Mouse (Mus musculus) forebrain, embryonic 13.5 days (tissue): Measurements from ENCODE around the gene Cckbr. TPM values are rescaled to one million over a fixed set of nuclear protein-coding genes. Genes with fewer than 3 reads are reported as not detected.

Experiments
- ATAC-seq: fragments of 200-750 bp; cut with Nextera tagmentation; 2 replicates; pipeline ENCODE4 v1.8.0; 2017
- H3K27ac ChIP-seq: fragments of 300-500 bp; sonication (generic); 2 replicates; pipeline ENCODE4 v1.5.1; 2015; ENCODE audit warnings: inconsistent platforms, mild to moderate bottlenecking, moderate library complexity
- H3K27me3 ChIP-seq: fragments of 300-500 bp; sonication (generic); 2 replicates; pipeline ENCODE4 v1.6.1; 2015; ENCODE audit warnings: mild to moderate bottlenecking, inconsistent platforms
- H3K36me3 ChIP-seq: fragments of 300-500 bp; sonication (generic); 2 replicates; pipeline ENCODE4 v1.6.1; 2015; ENCODE audit warnings: mild to moderate bottlenecking, inconsistent platforms; ENCODE audit not compliant: poor library complexity, severe bottlenecking
- H3K4me1 ChIP-seq: fragments of 300-500 bp; sonication (generic); 2 replicates; pipeline ENCODE4 v1.6.1; 2015; ENCODE audit warnings: inconsistent platforms
- H3K4me2 ChIP-seq: fragments of 300-500 bp; sonication (generic); 2 replicates; pipeline ENCODE4 v1.6.1; 2015; ENCODE audit warnings: inconsistent platforms, mild to moderate bottlenecking, moderate library complexity
- H3K4me3 ChIP-seq: fragments of 300-500 bp; sonication (generic); 2 replicates; pipeline ENCODE4 v1.5.1; 2015; ENCODE audit warnings: mild to moderate bottlenecking, inconsistent platforms
- H3K9ac ChIP-seq: fragments of 300-500 bp; sonication (generic); 2 replicates; pipeline ENCODE4 v1.6.1; 2015; ENCODE audit warnings: mild to moderate bottlenecking, inconsistent platforms
- H3K9me3 ChIP-seq: fragments of 300-500 bp; sonication (generic); replicated peaks from 2 replicates; pipeline ENCODE4 v1.6.1; 2016; ENCODE audit warnings: inconsistent platforms
- WGBS: fragments of 180-500 bp; shearing (Covaris S2); methylation state at CpG from one replicate; pipeline ENCODE4 v1.1.7; 2015; 5-methylcytosine and 5-hydroxymethylcytosine counted together
- polyA plus RNA-seq: library from polyadenylated mRNA; unstranded; fragments of >200 nt; fragmentation: Nextera tagmentation; extraction: Ambion mirVana; gene quantifications from 2 replicates; pipeline ENCODE4 v1.2.1, GENCODE M21; 2015

The Cckbr gene
- 0.21 and 0.57 TPM in 2 replicates for polyA plus RNA-seq

DNA sequence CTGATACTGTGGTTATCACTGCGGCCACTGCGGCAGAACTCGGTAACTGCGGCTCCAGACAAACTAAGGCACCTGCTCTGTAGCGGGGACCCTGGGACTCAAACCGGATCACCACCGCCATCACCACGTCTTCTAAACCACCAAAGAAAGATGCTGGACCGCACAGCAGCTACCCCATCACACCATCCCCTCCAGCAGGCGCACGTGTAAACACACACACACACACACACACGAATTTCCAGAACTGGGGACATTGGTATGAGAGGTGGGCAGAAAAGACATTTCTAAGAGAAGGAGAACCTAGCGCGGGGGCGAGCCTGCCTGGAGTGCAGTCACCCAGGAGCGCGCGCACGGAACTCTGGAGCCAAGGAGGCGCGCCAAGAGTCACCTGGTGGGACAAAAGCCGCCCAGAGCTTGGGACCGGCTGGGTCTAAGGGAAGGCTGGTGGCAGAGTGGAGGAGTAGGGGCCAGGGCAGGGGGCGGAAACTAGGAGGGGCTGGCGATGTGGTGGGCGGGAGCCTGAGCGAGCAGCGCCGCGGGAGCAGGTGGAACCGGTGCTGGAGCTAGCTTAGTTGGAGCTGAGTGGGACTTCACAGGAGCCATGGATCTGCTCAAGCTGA lies at the start of gene Cckbr:
Gene Cckbr (plus strand): TSS at position 308 of the 620 bp plus-strand sequence.
- Histone ChIP-seq H3K27ac (no peak within 1 kb of the TSS), H3K4me2 (peak within 1 kb of the TSS; percentile 92), H3K27me3 (peaks cover 24% of the 10 kb centered on the region), H3K4me3 (peak within 1 kb of the TSS; percentile 49), H3K9me3 (no peaks in the 10 kb centered on the region), H3K9ac (peak within 1 kb of the TSS; percentile 61), H3K4me1 (peaks cover 9% of the 10 kb centered on the region), H3K36me3 (no peaks in the 10 kb centered on the region)
- peak; percentile 89 for ATAC-seq
- WGBS = 1% methylated on average over 29 of the region's 31 CpGs

DNA sequence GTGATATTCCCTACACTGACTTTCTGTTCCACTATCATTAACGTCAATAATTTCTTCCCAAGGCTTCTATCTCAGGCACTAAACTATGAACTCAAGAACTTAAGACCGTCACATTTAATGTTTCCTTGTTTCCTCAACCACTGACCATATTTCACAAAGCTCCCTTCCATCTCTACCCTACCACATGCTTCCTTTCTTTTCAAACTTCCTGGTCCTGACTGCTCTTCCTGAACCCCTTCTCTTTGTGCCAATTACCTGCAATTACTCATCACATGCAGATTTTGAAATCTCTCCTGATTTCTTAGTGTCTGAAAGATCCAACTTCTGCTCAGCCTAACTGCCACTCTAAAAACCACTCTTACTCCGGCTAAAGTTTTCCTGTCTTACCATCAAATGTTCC lies 45.2 kb upstream of the Cckbr start:
- Histone ChIP-seq H3K27me3 (no peaks in the 10 kb centered on the region), H3K9ac (no peak overlapping the region), H3K4me2 (no peak overlapping the region), H3K4me1 (no peaks in the 10 kb centered on the region), H3K36me3 (peaks cover 78% of the 10 kb centered on the region), H3K27ac (no peak overlapping the region), H3K4me3 (no peak overlapping the region), H3K9me3 (no peaks in the 10 kb centered on the region)
- 95% methylated on average over 3 of the region's 3 CpGs for WGBS
- ATAC-seq = no peak

DNA sequence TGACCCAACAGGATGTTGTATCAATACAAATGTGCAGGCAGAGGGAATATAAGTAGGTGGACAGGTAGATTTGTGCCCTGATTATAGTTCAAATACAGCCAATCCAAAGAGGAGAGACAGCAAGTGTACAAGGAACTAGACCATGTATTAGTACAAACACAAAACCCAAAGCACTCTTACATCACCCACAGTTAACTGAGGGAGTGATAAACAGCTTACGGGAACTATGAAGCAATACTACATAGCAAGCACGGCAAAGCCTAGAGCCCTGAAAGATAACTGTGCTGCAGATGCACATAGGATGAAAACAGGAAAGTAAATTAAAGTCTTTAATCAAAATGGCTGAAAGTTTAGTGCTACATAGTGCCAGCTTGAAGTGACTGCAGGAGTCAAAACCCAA lies 37.8 kb upstream of the Cckbr start:
- no peak for ATAC-seq
- Histone ChIP-seq H3K9me3 (no peaks in the 10 kb centered on the region), H3K4me2 (no peak overlapping the region), H3K27me3 (no peaks in the 10 kb centered on the region), H3K9ac (no peak overlapping the region), H3K4me1 (no peaks in the 10 kb centered on the region), H3K4me3 (no peak overlapping the region), H3K27ac (no peak overlapping the region), H3K36me3 (peaks cover 74% of the 10 kb centered on the region)
- 97% methylated on average over 2 of the region's 2 CpGs for WGBS

DNA sequence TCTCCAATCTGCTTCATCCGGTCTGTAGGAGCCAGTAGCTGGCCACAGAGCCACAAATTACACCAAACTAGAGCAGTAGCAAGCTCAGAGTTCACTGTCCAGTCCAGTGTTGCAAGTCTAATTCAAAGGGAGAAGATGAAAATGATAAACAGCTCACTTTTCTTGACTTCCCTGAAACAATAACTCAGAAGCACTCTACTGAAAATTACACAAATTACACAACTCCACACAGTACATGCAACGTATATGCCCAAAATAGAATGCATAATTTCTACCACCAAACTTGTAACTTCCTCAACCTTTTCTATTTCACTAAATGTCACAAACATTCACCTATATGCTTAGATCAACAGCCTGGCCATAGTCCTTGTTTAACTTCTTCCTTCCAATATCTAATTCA lies 35.3 kb upstream of the Cckbr start:
- Histone ChIP-seq H3K4me3 (no peak overlapping the region), H3K9ac (no peak overlapping the region), H3K4me2 (no peak overlapping the region), H3K9me3 (no peaks in the 10 kb centered on the region), H3K27me3 (no peaks in the 10 kb centered on the region), H3K4me1 (no peaks in the 10 kb centered on the region), H3K27ac (no peak overlapping the region), H3K36me3 (peaks cover 48% of the 10 kb centered on the region)
- WGBS = 96% methylated on average over 2 of the region's 2 CpGs
- no peak for ATAC-seq

DNA sequence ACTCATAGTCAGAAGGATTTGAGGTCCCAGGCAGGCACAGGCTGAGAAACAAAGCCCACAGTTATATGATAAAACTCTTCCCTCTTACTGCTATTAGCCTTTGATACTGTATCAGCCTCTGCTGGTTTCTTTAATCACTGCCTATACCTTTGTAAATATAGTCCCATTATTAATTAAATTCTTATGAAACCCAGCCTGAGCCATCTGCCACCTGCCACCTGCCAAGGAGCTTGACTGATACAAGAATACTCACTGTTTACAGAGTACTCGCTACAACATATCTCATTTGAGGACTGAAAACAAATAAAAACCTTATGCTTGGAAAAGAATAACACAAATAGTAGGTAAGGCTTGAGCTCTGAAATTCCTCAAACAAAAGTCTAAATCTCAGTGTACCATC lies 30.9 kb upstream of the Cckbr start:
- WGBS = 91% methylated on average over 1 of the region's 1 CpGs
- peaks cover 11% of the 10 kb centered on the region for H3K4me1 ChIP-seq
- no peak for ATAC-seq
- H3K36me3 ChIP-seq = peaks cover 8% of the 10 kb centered on the region
- no peak overlapping the region for H3K27ac ChIP-seq
- no peaks in the 10 kb centered on the region for H3K27me3 ChIP-seq
- no peak overlapping the region for H3K4me2 ChIP-seq
- no peak overlapping the region; the same call in 1 of the 2 replicates for H3K9ac ChIP-seq
- no peak overlapping the region for H3K4me3 ChIP-seq
- no peaks in the 10 kb centered on the region for H3K9me3 ChIP-seq

DNA sequence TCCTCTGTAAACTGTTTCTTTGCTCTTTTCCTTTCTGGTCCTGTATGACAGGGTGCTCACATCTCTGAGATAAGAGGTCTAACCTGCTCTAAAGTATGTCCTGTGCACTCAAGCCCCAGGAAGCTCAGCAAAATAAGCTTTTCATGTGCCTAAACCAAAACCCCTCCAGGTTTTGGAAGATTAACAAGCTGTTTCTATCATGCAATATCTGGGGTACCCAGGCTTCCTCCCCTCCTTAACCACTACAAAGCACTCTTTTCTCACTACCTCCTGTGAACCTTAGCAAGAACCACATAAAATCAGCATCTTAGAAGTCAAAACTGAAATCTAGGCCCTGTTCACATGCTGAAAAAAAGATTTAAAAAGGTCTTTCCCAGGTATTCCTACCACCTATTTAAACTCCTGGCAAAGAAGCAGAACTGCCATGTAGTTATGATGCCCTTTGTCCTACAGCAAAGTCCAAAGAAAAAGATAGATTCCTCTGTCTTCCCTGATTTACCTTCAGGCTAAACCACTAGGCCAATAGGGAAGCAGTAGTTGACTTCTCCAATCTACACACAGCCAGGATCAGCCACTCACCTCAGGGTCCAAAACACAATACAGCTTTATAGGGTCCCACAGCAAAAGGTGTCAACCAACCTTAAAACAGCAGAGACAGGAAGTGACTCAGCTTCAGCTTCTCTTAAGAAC lies 30.3 kb upstream of the Cckbr start:
- no peak for ATAC-seq
- Histone ChIP-seq H3K4me2 (no peak overlapping the region), H3K4me1 (peaks cover 11% of the 10 kb centered on the region), H3K27ac (no peak overlapping the region), H3K9ac (no peak overlapping the region), H3K4me3 (no peak overlapping the region), H3K27me3 (no peaks in the 10 kb centered on the region), H3K36me3 (peaks cover 2% of the 10 kb centered on the region), H3K9me3 (no peaks in the 10 kb centered on the region)

DNA sequence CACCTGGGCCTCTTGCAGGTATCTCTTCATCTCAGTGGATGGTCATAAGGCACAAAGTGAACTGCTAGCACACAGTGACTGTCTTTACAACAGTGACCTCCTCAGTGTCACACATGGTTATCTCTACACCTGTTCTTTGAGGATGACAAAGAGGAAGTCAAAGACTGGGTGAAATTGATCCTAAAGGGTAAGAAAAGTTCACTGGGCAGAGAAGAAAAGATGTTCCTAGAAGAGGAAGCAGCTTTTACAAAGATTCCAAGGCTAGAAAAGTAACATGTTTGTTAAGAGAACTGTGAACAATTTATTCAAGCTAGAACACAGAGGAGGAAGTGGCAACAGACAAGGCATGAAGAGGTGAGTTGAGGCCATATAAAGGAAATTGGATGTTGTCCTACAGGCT lies 29.4 kb upstream of the Cckbr start:
- Histone ChIP-seq H3K4me3 (no peak overlapping the region), H3K4me2 (no peak overlapping the region), H3K4me1 (peaks cover 16% of the 10 kb centered on the region), H3K9ac (no peak overlapping the region), H3K9me3 (no peaks in the 10 kb centered on the region), H3K36me3 (peaks cover 2% of the 10 kb centered on the region; the same call in 1 of the 2 replicates), H3K27me3 (no peaks in the 10 kb centered on the region), H3K27ac (no peak overlapping the region)
- no peak for ATAC-seq

DNA sequence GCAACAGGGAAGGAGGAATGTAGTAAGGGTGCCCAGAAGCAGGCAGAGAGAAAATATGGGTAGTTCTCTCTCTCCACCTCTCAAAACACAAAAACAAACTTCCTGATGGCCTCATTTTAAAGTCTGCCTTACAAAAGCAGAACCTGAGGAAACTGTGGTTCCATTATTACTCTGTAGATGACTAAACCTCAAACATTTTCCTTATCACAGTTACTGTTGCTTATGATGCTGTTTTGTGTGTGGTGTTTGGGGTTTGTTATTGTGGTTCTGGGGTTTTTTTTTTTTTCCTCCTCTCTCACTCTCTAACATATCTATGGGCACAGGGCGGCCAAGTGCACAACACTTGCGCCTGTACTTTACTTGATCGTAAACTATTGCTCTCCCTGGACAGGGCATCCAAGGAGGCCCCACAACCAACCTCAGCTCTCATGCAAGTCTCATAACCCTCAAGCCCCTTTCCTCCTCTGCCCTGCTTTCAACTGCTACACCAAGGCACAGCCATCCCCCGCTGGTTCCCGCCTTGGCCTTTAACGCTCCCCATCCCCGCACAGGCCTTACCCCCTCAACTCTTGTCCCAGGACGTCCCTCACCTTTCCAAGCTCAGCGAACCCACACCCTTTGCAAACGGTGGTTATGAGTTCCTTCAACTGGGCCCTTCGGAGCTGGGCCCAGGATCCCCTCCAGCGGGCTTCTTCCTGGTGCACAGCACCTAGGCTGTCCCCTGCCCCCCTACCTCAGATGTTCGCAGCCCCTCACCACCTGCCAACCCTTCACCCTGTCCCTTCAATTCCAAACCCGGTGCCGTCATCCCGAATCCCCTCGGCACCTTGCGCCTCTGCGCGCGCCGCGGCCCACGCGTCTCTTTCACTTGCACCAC lies 26.2 kb upstream of the Cckbr start:
- WGBS = 2% methylated on average over 25 of the region's 25 CpGs
- Histone ChIP-seq H3K9ac (peak overlapping the region; percentile 86), H3K9me3 (no peaks in the 10 kb centered on the region), H3K4me2 (peak overlapping the region; percentile 90), H3K27me3 (no peaks in the 10 kb centered on the region), H3K4me3 (peak overlapping the region; percentile 82), H3K36me3 (0 out of 2 replicates have a peak, but pooled peaks cover 2% of the 10 kb centered on the region), H3K27ac (peak overlapping the region; percentile 68), H3K4me1 (peaks cover 16% of the 10 kb centered on the region)
- no peak for ATAC-seq

DNA sequence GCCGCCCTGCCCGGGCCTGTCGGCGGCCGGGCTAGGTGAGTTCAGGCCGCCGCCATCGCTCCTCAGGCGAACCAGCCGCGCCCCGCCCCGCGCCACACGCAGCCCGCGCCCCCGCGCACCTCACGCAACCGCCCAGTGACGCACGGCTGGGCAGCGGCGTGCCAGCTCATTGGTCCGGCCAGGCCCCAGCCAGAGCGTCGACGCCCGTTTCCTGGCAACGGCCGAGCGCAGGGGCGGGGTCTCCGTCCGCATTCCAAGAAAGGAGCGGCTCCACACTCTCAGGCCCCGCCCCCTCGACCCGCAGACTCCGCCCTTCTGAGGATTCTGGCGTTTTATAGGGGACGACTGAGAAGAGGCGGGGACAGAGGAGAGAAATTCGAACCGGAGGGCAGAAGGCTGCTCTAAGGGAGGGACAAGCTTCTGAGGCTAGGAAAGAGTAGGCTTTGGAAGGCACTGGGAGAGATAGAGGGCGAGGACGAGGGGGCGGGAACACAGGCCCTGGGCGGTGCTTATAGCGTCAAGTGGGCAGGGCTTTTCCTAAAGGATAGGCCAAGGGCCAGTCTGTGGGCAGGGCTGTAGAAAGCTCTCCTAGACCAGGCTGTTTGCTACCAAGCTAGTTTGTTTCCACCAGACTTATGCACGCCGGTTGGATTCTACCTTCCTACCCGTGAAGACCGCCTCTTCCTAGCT lies 25.5 kb upstream of the Cckbr start, which contains the start of gene Fam160a2:
Gene Fam160a2 (minus strand): TSS at position 120 of the 690 bp plus-strand sequence.
- under 1% methylated on average over 43 of the region's 55 CpGs for WGBS
- peak within 1 kb of the TSS; percentile 82 for H3K4me3 ChIP-seq
- H3K27ac ChIP-seq = peak within 1 kb of the TSS; percentile 78
- H3K4me2 ChIP-seq = peak within 1 kb of the TSS; percentile 90
- H3K9me3 ChIP-seq = no peaks in the 10 kb centered on the region
- peak; percentile 99 for ATAC-seq
- H3K4me1 ChIP-seq = peaks cover 16% of the 10 kb centered on the region
- H3K36me3 ChIP-seq = 0 out of 2 replicates have a peak, but pooled peaks cover 2% of the 10 kb centered on the region
- peak within 1 kb of the TSS; percentile 86 for H3K9ac ChIP-seq
- H3K27me3 ChIP-seq = no peaks in the 10 kb centered on the region

DNA sequence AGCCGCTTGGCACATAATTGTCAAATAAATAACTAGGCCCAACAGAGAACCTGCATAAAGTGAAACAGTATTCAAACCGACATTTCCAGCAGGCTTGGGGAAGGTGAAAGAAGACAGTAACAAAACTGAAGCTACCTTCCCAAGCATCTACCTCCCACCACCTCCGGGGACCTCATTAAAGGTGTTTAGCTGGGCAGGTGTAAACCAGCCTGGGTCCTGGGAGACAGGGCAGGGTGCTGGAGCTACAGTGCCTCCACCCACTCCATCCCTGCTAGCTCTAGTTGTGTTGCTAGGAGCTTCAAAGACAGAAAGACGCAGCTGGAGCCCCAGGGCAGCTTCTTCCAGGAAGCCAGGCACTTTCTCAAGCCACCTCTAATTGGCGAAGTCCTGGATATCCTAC lies 21.3 kb upstream of the Cckbr start, which contains the start of gene Cnga4:
Gene Cnga4 (plus strand): TSS at position 301 of the 400 bp plus-strand sequence.
- ATAC-seq = no peak
- Histone ChIP-seq H3K4me3 (no peak within 1 kb of the TSS), H3K36me3 (no peaks in the 10 kb centered on the region), H3K27ac (no peak within 1 kb of the TSS), H3K27me3 (no peaks in the 10 kb centered on the region), H3K4me1 (peaks cover 8% of the 10 kb centered on the region), H3K4me2 (no peak within 1 kb of the TSS), H3K9ac (no peak within 1 kb of the TSS), H3K9me3 (no peaks in the 10 kb centered on the region)
- WGBS = 86% methylated on average over 5 of the region's 5 CpGs

DNA sequence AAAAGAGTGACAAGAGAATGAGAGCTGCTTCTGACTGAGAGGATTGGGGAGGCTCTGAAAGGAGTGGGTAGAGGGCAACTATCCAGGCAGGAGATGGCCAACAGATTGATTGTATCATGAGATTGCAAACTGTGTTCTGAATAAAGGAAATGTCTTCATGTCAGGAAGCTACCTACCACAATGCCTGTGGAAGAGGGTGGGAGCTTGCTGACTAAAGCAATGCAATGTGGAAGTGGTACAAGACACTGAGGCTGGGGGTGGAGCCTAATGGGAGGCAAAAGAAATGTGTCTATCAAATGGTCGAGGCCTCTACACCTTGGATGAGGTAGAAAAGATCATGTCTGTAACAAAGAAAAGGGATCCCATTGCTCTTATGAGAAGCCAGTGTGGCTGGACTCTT lies 19.2 kb upstream of the Cckbr start:
- no peak overlapping the region for H3K4me3 ChIP-seq
- H3K4me2 ChIP-seq = no peak overlapping the region
- WGBS = 59% methylated on average over 1 of the region's 1 CpGs
- no peaks in the 10 kb centered on the region for H3K27me3 ChIP-seq
- H3K36me3 ChIP-seq = no peaks in the 10 kb centered on the region
- H3K9ac ChIP-seq = no peak overlapping the region
- H3K4me1 ChIP-seq = no peaks in the 10 kb centered on the region
- no peaks in the 10 kb centered on the region for H3K9me3 ChIP-seq
- no peak overlapping the region for H3K27ac ChIP-seq
- no peak for ATAC-seq
